Mouse (Mus musculus): ENCODE measurements around the gene Acot7. TPM values are rescaled to one million over a fixed set of nuclear protein-coding genes. Genes with fewer than 3 reads are reported as not detected.
"Not testable (repeated sequence)": the region's sequence is repeated elsewhere in the genome, so short reads cannot be mapped to it uniquely, and the experiment has no call there.

The Acot7 gene
- total RNA-seq, 2 experiments from 2014 or later, result 12.5 to 13.2 TPM

- intact Hi-C loops (cut with DNase I; ENCODE audit: low total_unique reads), result no loop called here
- no peak for DNase-seq
These were observed 44.6 kb downstream of the Acot7 start for GRCm38 (mm10) chr4:152222513-152222912.

DNA sequence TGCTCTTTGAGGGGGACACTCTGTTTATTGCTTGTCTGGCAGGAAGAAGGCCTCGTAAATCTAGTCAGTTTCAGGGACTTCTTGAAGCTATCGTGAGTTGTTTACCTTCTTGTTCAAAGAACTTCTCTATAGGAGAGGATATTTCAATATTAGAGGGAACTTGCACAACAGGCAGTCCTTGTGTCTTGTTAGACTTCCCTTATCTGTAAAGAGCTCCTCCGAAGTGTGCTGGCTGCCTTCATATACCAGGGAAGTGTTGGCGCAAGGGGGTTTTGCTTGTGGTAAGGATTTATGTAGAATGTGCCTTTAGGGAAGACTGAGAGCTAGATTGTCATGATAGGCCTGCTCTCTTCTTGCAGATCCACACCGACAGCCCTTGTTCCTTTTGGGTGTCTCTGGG lies 46.2 kb downstream of the Acot7 start:
- intact Hi-C loops (cut with DNase I; ENCODE audit: low total_unique reads), result no loop called here
- no peak for DNase-seq

DNA sequence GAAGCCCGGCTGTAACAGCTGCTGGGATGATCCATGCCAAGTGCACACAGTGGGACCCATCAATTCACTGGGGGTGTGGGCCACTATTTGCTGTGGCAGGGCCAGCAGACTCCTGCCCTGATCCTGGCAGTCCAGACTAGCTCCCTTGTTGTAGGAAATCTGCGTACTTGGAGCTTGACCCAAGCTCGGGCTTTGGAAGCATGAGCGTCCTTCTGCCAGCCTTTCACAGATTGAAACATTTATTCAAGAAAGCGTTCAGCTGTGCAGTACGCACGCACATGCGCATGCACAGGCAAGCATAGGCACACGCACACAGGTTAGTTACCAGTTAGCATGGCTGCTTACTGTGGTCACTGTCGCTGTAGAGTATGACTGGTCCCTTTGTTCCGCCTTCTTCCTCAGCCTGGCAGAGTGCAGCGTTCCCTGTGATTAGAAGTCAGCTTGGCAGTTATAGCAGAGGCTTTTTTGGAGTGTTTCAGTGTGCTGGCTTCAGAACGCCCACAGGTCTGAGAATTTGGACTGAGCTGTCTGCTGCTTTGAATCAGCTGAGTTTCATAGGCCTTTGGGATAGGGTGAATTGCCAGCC lies 49.1 kb downstream of the Acot7 start:
- intact Hi-C loops (cut with DNase I; ENCODE audit: low total_unique reads), result no loop called here
- no peak for DNase-seq

DNA sequence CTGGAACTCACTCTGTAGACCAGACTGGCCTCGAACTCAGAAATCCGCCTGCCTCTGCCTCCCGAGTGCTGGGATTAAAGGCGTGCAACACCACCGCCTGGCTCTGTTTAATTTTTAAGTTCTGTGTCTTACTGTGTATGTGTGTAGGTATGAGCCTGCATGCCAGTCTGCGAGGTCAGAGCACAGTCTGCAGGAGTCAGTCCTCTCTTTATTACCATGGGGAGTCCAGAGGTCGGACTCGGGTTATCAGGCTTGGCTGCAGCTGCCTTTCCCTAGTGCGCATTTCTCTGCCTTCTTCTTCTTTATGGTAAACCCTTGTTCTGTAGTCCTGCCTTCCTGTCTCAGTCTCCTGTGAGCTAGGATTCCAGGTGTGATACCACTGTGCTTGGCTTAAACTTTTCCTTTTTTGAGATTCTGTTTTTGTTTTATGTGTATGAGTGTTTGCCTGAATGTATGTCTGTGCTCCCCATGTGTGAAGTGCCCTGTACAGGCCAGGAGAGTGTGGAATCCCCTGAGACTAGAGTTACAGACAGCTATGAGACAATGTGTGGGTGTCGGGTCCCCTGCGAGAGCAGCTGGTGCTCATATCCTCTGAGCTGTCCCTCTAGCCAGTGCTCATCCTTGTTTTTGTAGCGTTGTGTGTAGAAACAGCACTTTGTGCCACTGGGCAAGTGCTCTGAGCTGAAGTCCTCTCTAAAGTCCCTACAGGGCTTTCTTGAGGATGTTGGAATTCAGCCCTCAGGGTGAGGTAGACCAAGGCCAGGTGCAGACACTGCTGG lies 50.0 kb downstream of the Acot7 start:
- no peak for DNase-seq
- intact Hi-C loops (cut with DNase I; ENCODE audit: low total_unique reads), result no loop called here

DNA sequence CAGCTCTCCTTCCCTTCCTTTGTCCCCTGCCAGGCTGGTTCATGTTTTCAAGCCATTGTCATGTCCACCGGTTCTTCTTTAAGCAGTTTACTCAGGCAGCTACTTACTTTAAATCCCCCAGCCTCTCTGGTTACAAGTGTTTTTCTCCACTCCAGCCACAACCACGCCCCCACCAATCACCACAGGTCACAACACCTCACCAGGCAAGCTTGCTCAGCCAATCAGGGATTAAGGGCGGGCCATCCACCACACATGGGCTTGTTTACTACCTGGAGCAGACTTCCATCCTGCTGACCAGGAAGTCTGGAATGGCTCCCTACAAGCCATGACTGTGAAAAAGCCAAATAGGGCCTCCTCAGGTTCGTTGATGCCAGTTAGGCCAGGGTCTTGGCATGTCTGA lies 52.4 kb downstream of the Acot7 start:
- intact Hi-C loops (cut with DNase I; ENCODE audit: low total_unique reads); DNase-seq: not testable (repeated sequence)

- DNase-seq, result no peak
- intact Hi-C loops (cut with DNase I; ENCODE audit: low total_unique reads), result no loop called here
These were observed 53.4 kb downstream of the Acot7 start for GRCm38 (mm10) chr4:152231326-152231725.

DNA sequence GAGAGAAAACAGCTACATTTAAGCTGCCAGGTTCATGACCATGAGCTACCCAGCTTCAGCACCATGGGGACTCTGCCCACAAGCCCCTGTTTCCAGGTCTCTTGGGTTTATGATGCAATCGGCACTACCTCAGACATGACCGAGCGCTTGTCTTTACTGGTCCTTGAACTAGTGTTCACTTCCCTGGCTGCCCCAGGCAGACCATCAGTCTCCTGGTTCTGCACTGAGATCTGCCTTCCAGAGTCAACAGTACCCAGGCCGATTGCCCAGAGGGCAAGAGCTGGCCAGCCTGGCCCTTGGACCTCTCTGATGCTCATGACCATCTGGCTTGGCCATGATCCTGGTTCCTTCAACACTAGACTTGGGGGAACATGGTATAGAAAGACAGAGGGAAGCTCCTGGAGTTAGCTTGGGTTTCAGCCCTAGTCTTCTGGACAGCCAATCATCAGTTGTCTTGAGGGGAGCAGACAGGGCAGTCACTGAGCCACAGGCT lies 54.5 kb downstream of the Acot7 start:
- DNase-seq, result no peak
- intact Hi-C loops (cut with DNase I; ENCODE audit: low total_unique reads), result no loop called here

DNA sequence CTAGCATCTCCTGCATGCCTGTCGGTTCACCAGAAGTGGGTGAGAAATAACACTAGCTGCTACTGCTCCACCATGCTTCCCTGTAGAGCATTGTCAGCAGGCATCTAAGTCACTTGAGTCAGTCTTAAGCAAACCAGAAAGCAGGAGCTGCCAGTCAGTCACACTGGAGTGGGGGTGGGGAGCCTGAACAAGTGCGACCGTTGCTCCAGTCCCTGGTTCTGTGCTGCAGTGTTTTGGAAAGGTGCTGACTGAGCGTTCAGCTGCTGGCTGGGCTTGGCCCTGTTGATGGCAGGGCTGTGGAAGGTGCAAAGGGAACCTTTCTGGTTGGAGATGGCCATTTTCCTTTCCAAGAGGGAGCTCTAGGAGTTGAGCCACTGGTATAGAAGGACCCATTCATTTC lies 62.0 kb downstream of the Acot7 start:
- intact Hi-C loops (cut with DNase I; ENCODE audit: low total_unique reads), result no loop called here
- DNase-seq, result no peak

DNA sequence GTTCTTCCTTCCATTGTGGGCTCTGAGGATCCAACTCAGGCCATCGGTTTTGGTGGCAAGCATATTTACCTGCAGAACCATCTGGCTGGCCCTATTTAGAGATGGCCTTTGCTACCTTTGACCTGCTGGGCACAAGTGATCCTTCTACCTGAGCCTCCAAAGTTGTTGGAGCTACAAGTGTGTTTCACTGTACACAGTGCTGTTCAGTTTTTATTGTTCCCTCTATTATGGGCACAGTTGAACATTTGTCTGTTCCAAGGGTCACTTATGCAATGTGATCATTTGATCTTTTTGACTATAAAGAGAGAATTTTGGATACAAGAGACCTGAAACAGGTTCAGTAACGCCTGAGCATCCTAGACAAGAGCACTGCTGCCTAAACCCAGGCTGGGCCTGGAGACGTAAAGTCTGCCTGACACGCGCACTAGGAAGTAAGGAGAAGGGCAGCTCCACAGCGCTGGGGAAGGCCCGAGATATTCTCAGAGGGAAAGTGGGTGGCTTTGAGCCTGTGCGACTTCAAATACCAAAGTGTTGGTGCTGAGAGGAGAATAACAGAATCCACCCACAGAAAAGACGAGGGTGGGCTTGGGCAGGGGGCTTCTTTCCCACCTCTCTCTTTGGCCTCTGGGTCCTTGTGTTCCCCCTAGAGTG lies 65.4 kb downstream of the Acot7 start:
- intact Hi-C loops (cut with DNase I; ENCODE audit: low total_unique reads), result no loop called here
- DNase-seq, result no peak

DNA sequence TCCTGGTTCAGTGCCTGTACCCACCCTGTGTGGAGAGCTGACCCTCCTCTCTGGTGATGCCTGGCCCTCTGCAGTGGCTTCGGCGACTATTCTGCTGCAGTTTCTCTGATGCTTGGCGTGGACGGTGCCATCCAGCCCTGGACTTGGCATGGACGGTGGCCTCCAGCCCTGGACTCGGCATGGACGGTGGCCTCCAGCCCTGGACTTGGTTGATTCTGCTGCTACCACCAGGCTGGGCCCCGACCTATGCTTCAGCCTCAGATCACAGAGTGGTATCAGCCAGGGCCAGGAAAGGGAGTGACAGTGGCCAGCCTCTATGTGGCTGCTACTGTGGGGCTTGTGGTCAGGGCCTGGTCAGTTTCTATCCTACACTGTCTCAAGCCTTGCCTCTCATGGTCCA lies 66.0 kb downstream of the Acot7 start:
- DNase-seq, result no peak
- intact Hi-C loops (cut with DNase I; ENCODE audit: low total_unique reads), result no loop called here

- intact Hi-C loops (cut with DNase I; ENCODE audit: low total_unique reads), result no loop called here
- DNase-seq, result no peak
These were observed 66.9 kb downstream of the Acot7 start for GRCm38 (mm10) chr4:152244545-152245522.

- DNase-seq, result no peak
- intact Hi-C loops (cut with DNase I; ENCODE audit: low total_unique reads), result no loop called here
These were observed 68.1 kb downstream of the Acot7 start for GRCm38 (mm10) chr4:152246011-152246410.

GRCm38 (mm10) chr4:152247195-152247594 lies 69.3 kb downstream of the Acot7 start:
- no peak for DNase-seq
- intact Hi-C loops (cut with DNase I; ENCODE audit: low total_unique reads), result no loop called here

GRCm38 (mm10) chr4:152250615-152251014 lies 72.7 kb downstream of the Acot7 start:
- DNase-seq, result no peak
- intact Hi-C loops (cut with DNase I; ENCODE audit: low total_unique reads), result no loop called here

DNA sequence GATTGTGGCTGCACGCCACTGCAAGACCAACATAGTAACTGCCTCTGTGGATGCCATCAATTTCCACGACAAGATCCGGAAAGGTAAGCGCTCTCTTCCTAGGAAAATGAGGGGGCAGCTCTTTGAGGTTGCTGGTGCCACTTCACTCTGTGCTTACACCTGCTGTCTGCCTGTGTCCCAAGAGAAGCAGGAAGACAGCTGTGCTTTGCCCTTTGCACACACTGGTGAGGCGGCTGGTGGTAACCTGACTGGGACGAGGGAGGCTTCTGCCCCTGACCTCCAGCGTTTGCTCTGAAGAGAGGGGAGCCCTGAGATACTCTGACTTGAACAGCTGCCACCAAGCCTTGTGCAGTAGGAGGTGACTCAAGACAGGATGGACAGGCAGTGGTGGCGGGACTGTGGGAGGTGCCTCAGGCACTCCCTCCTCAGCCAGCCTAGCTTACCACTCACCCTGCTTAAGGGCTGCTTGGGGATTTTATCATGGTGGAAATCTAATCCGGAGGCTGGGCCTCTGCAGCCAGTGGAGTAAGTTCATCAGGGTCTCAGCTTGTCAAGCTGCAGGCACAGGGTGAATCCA lies 75.3 kb downstream of the Acot7 start:
- DNase-seq, result no peak
- intact Hi-C loops (cut with DNase I; ENCODE audit: low total_unique reads), result no loop called here

DNA sequence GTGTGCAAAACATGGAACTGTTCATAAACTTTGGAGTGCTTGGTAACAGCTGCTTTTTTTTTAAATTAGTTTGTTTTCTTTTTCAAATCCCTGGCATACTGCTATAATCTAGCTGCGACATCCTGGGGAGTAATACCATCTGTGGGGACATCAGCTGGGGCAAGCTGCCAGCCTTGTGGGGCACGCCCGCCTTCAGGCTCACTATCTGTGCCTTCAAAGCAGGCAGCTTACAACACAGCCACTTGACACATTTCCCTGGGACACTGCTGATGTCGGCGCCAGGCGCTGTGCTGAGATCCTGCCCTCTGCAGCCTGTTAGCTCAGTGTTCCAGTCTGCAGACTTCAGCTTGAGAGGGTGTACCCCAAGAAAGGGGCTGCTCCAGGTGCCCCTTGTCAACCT lies 79.1 kb downstream of the Acot7 start:
- intact Hi-C loops (cut with DNase I; ENCODE audit: low total_unique reads), result no loop called here
- DNase-seq, result peak; percentile 72

DNA sequence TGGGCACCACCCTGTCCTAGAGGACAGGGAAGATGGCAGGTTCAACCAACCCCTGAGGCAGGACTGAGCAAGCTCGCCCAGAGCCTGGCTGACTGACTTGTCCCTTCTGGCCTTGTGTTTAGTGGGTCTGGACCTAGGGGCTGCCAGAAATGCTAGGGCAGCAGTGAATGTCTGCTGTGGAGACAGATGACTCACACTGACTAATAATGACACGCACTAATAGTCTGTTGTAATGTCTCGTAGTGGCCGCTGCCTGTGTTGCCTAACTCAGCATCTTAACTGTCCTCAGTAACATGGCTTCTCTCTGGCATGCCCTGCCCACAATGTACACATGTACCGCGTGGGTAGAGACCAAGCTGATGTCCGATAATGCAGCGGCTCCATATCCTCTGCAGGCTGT lies 82.5 kb downstream of the Acot7 start:
- intact Hi-C loops (cut with DNase I; ENCODE audit: low total_unique reads), result no loop called here
- DNase-seq, result no peak

GRCm38 (mm10) chr4:152262187-152262586 lies 84.3 kb downstream of the Acot7 start:
- intact Hi-C loops (cut with DNase I; ENCODE audit: low total_unique reads), result no loop called here
- DNase-seq, result no peak

DNA sequence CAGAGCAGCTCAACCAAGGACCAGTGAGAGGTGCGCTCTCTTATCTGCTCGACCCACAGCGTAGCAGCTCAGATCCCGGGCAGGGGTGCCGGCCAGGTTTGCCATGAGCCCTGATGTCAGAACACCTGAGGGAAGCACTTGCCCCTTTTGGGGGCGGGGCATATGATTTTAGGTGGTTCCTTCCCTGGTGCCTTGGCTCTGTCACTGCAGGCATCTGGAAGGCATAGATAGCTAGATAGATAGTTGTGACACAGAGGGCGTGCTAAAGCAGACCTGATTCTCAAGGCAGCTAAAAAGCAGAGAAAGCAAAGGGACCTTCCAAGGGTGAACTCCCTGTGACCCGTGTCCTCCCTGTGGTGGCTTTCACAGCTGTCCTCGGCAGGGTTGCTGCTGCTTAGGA lies 85.2 kb downstream of the Acot7 start:
- DNase-seq, result no peak
- intact Hi-C loops (cut with DNase I; ENCODE audit: low total_unique reads), result no loop called here
